Mouse (Mus musculus): ENCODE measurements at regions not wholly inside any gene's neighbourhood (a gene's known extent, or its start where the extent isn't known, plus 50 kb on each side); places are given as distances from the start of the nearest gene placed in this dataset.

DNA sequence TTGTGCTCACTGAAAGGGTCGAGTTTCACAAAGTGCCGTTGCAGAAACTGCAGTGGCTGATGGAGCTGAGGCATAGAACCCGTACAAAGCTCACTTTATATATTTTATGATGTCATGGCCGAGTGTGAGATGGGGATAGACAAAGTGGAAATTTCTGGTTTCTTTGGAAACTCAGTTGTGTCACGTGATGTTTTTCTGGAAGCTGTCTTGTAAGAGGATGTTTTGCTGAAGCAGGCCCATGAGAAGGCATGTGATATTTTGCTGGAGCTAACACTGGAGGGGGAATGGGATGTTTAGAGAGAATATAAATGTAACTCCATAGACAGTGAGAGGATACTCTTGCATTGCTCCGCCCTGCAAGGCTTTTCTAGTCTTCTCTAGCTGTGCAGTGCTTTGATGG is 311.7 kb downstream of the Tmem132b start:
- intact Hi-C loops (cut with DNase I), result no loop called here
- DNase-seq (ENCODE audit: low spot score in 2 of 2), result no peak

DNA sequence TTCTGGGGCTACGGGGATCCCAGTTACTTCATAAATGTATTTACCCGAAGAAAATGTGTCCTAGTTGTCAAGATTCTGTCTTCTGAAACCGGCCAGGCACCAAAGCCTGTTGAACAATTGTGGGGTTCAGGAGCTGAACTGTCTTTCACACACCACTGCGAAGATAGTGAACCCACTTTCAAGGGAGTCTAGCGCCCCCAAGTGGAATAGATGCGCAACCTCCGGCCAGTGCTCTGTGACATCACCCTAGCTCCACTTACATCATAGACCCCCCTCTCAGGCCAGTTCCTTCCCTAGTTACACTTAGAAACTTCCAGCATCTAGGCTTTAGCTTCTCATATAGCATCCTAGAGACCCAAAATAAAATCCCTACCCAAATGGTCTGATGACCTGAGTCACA is 318.1 kb downstream of the Tmem132b start:
- intact Hi-C loops (cut with DNase I), result no loop called here
- no peak for DNase-seq (ENCODE audit: low spot score in 2 of 2)

DNA sequence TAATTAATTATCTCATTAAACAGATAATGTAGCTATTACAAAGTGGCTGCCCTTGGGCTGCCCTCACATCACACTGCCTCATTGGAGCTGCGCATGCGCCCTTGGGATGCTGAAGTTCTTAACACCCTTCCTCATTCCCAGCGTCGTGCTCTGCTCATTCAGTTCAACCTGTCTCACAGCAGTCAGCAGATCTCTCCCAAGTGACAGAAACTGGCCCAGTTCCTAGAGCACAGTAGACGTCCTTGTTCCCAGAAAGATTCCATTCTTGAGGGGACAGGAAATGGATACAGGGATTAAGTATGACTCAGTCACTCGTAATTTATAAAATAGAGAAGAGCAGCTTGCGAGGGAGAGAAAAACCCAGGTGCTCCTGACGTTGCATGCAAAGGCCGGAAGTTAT is 344.7 kb downstream of the Tmem132b start:
- intact Hi-C loops (cut with DNase I), result no loop called here

DNA sequence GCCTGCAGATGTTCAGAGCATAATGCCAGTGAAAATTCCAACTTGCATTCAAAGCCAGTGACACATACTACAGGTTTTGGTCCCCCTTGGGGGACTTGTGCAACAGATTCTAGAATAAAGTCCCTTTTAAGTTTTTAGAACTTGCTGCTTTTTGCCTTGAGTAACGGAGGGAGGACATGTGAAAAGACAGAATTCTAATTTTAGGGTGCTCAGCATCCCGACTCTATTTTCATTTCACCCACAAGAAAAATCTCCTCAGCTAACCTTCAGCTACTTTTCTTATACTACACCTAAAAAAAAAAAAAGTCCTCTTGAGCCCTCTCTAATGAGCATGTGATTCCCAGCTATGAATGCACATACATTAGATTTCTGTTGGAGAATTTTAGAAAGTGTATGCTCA is 357.3 kb downstream of the Tmem132b start:
- intact Hi-C loops (cut with DNase I), result loop anchor here (10.0 kb wide), 1 partner anchor 54 kb away; no protein-coding TSS in a partner anchor
- DNase-seq (ENCODE audit: low spot score in 2 of 2), result no peak

More for the DNA sequence above, 344.7 kb downstream of the Tmem132b start:
- no peak for DNase-seq (ENCODE audit: low spot score in 2 of 2)

GRCm38 (mm10) chr5:125893864-125894263 is 362.3 kb downstream of the Tmem132b start:
- peak in 1 of 2 experiments; percentile 23 for DNase-seq (ENCODE audit: low spot score in 2 of 2)
- intact Hi-C loops (cut with DNase I), result no loop called here

GRCm38 (mm10) chr5:125902038-125902437 is 370.5 kb downstream of the Tmem132b start:
- no peak for DNase-seq (ENCODE audit: low spot score in 2 of 2)
- intact Hi-C loops (cut with DNase I), result no loop called here

DNA sequence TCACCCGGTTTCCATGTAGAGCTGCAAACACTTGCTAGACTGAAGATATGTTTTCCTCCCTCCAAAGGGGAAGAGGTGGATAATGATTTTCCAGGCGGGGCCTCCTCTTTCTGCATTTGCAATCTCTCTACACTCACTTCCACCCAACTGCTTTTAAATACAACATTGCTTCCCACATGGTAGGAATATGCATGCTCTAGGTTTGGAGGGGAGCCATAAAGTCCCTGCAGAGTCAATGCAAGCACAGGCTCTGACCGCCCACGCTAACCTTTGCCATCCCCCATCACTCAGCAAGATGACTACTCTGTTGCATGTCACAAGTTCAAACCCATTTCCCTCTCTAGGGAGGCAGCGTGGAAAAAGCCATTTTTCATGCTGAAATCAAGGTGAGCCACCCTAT is 372.9 kb downstream of the Tmem132b start:
- peak in 1 of 2 experiments; percentile 7 for DNase-seq (ENCODE audit: low spot score in 2 of 2)
- intact Hi-C loops (cut with DNase I), result no loop called here

DNA sequence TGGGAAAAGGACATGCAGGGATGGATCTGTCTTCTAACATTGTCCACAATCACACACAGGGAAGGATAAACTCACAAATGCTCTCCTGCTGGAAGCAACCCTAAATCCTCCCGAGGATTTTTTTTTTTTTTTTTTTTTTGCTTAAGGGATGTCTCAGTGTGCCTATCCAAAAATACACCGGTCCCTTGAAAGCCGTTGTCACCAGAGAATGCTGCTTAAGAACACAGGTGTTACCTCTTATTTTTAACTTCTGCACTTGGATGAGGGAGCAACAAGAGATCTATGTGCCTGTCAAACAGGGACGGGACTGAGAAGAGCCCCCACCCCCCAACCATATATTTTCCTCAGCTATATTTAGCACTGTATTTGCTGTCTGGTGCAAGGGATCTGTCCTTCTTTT is 375.8 kb downstream of the Tmem132b start:
- intact Hi-C loops (cut with DNase I), result loop anchor here (5.0 kb wide), 2 partner anchors 100 to 160 kb away; no protein-coding TSS in a partner anchor
- DNase-seq (ENCODE audit: low spot score in 2 of 2), result no peak

DNA sequence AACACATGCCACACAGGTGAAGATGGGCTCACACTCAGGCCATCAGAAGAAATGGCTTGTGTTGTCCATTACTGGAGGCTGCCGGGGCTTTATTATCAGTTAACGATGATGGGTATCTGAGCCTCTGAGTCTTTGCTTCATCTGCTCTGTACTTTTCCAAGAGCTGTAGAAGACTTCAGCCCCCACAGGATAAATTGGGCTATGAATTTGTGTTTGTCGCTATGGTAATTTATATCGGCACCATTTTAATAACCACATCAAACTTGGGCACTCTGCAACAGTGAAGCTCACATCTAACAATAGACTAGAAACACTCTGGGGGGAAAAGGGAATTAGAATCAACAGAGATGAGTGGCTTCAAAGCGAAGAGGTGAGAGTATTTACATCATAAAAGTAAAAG is 376.3 kb downstream of the Tmem132b start:
- DNase-seq (ENCODE audit: low spot score in 2 of 2), result no peak
- intact Hi-C loops (cut with DNase I), result loop anchor here (5.0 kb wide), 2 partner anchors 101 to 159 kb away; no protein-coding TSS in a partner anchor

- DNase-seq (ENCODE audit: low spot score in 2 of 2), result no peak
- intact Hi-C loops (cut with DNase I), result no loop called here
These were observed 384.3 kb downstream of the Tmem132b start for GRCm38 (mm10) chr5:125915857-125916256.

- intact Hi-C loops (cut with DNase I), result no loop called here
- no peak for DNase-seq (ENCODE audit: low spot score in 2 of 2)
These were observed 389.4 kb downstream of the Tmem132b start for GRCm38 (mm10) chr5:125920965-125921364.

- DNase-seq (ENCODE audit: low spot score in 2 of 2), result no peak
- intact Hi-C loops (cut with DNase I), result no loop called here
These were observed 394.4 kb downstream of the Tmem132b start for GRCm38 (mm10) chr5:125925856-125926497.

DNA sequence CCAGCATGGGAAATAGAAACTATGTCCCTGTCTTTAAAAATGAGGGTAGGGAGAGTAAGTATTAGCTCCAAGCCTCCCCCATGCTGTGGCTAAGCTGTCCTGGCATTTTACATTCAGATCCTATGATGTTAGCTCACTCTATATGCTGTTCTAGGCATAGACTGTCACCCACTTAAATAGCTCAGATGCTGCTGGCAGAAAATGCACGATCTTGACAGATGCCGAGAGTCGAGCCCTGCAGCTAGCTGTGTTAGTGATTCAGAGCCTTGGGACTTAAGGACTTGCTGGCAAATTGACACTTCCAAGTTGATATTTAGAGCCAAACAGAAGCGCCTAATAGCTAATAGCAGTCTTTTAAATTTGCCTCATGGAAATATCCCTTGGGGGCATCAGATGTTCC is 399.9 kb downstream of the Tmem132b start:
- peak; percentile 50 to 58 for DNase-seq (ENCODE audit: low spot score in 2 of 2)
- intact Hi-C loops (cut with DNase I), result no loop called here

GRCm38 (mm10) chr5:125939416-125939815 is 407.8 kb downstream of the Tmem132b start:
- intact Hi-C loops (cut with DNase I), result no loop called here
- DNase-seq (ENCODE audit: low spot score in 2 of 2), result no peak

GRCm38 (mm10) chr5:125946729-125947128 is 415.2 kb downstream of the Tmem132b start:
- intact Hi-C loops (cut with DNase I), result no loop called here
- no peak for DNase-seq (ENCODE audit: low spot score in 2 of 2)

- intact Hi-C loops (cut with DNase I), result no loop called here
- no peak for DNase-seq (ENCODE audit: low spot score in 2 of 2)
These were observed 420.1 kb downstream of the Tmem132b start for GRCm38 (mm10) chr5:125951641-125952040.

DNA sequence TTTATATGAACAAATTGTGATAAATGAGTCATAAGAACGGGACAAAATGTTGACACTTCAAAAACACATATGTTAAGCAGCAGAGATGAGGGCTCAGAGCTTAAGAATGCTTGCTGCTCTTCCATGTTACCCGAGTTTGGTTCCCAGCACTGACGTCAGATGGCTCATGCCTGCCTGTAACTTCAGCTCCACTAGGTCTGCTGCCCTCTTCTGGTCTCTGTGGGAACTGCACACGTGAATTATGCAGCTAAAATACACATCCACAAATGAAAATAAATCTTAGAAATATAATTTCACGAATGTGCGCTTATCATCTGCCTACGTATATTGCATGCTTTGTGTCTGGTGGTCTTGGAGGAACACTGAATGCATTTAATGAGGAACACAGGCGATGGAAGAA is 432.5 kb downstream of the Tmem132b start:
- DNase-seq (ENCODE audit: low spot score in 2 of 2), result no peak
- intact Hi-C loops (cut with DNase I), result no loop called here

DNA sequence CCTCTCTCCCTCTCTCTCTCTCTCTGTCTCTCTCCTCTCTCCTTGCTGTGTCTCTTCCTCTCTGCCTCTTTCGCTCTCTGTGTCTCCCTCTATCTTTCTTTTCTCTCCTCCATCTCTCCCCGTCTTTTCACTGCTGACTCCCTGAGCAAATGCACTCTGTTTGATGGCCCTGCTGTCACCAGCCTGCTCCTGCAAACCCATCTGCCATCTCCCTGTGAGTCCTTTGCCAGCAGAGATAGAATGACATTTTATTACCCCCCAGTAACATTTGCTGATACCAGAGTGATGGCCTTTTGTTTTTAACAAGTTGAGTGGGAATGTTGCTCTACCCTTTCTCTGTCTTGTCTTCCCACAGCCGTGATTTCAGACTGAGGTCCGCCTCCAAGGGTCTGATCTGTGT is 436.6 kb downstream of the Tmem132b start:
- no peak for DNase-seq (ENCODE audit: low spot score in 2 of 2)
- intact Hi-C loops (cut with DNase I), result no loop called here

GRCm38 (mm10) chr5:125974035-125974434 is 442.5 kb downstream of the Tmem132b start:
- no peak for DNase-seq (ENCODE audit: low spot score in 2 of 2)
- intact Hi-C loops (cut with DNase I), result no loop called here

DNA sequence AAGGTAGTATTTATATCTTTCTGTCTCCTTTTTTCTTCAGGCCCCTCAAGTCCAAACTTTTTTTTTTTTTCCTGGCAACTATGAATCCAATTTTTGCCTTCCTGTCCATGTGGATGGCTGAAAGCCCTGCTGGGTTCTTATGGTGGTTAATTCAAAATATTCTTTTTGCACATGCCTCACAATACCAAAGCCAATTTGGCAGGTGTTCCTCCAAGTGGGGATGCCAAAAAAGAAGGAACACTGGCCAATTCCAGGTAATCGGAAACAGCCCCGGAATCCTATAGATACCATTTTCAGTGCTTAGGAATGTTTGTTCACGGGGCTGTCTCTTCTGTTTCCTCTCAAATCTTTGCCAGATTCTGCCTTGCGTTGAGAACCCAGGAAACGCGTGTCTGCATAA is 448.2 kb downstream of the Tmem132b start:
- intact Hi-C loops (cut with DNase I), result no loop called here
- peak in 1 of 2 experiments; percentile 6 for DNase-seq (ENCODE audit: low spot score in 2 of 2)

- DNase-seq (ENCODE audit: low spot score in 2 of 2), result no peak
- intact Hi-C loops (cut with DNase I), result no loop called here
These were observed 453.8 kb downstream of the Tmem132b start for GRCm38 (mm10) chr5:125985356-125985755.

GRCm38 (mm10) chr5:125997173-125997572 is 465.6 kb downstream of the Tmem132b start:
- intact Hi-C loops (cut with DNase I), result no loop called here
- DNase-seq (ENCODE audit: low spot score in 2 of 2), result no peak

All from left cerebral cortex, postnatal 36 days (tissue).